Mouse (Mus musculus): ENCODE measurements at regions not wholly inside any gene's neighbourhood (a gene's known extent, or its start where the extent isn't known, plus 50 kb on each side); places are given as distances from the start of the nearest gene placed in this dataset.

- Histone ChIP-seq H3K27ac (ENCODE audit: low read depth, low read length) (no peak overlapping the region), H3K4me1 (ENCODE audit: control insufficient read depth, insufficient read depth, low read length) (peaks cover 2% of the 10 kb centered on the region; the same call in 1 of the 2 replicates)
- peak; percentile 55; the same call in 1 of the 2 replicates for ATAC-seq (ENCODE audit: low FRiP score, low TSS enrichment)
Measured at GRCm38 (mm10) chr1:185754486-185755290, 300.0 kb downstream of the Slc30a10 start.

GRCm38 (mm10) chr1:185757376-185757775 lies 302.7 kb downstream of the Slc30a10 start:
- H3K27me3 ChIP-seq (ENCODE audit: control insufficient read depth, insufficient read depth, low read length), result no peaks in the 10 kb centered on the region
- H3K4me1 ChIP-seq (ENCODE audit: control insufficient read depth, insufficient read depth, low read length), result peaks cover 2% of the 10 kb centered on the region; the same call in 1 of the 2 replicates
- H3K9ac ChIP-seq (ENCODE audit: low read depth, low read length), result no peak overlapping the region
- no peak overlapping the region for H3K4me2 ChIP-seq (replicated peaks; ENCODE audit: low read depth, low read length)
- no peaks in the 10 kb centered on the region for H3K36me3 ChIP-seq (ENCODE audit: control insufficient read depth, insufficient read depth, low read length)
- H3K9me3 ChIP-seq (ENCODE audit: control insufficient read depth, low read length), result no peaks in the 10 kb centered on the region
- H3K27ac ChIP-seq (ENCODE audit: low read depth, low read length), result no peak overlapping the region
- ATAC-seq (ENCODE audit: low FRiP score, low TSS enrichment), result no peak
- 81% methylated on average over 2 of the region's 2 CpGs for WGBS
- H3K4me3 ChIP-seq (ENCODE audit: low read length), result no peak overlapping the region

More at GRCm38 (mm10) chr1:185754486-185755290, 300.0 kb downstream of the Slc30a10 start:
- Histone ChIP-seq H3K4me3 (ENCODE audit: low read length) (no peak overlapping the region), H3K4me2 (replicated peaks; ENCODE audit: low read depth, low read length) (no peak overlapping the region), H3K36me3 (ENCODE audit: control insufficient read depth, insufficient read depth, low read length) (no peaks in the 10 kb centered on the region), H3K9me3 (ENCODE audit: control insufficient read depth, low read length) (no peaks in the 10 kb centered on the region), H3K9ac (ENCODE audit: low read depth, low read length) (no peak overlapping the region), H3K27me3 (ENCODE audit: control insufficient read depth, insufficient read depth, low read length) (no peaks in the 10 kb centered on the region)
- WGBS, result 41% methylated on average over 13 of the region's 13 CpGs

- Histone ChIP-seq H3K4me3 (ENCODE audit: low read length) (no peak overlapping the region), H3K36me3 (ENCODE audit: control insufficient read depth, insufficient read depth, low read length) (no peaks in the 10 kb centered on the region), H3K27me3 (ENCODE audit: control insufficient read depth, insufficient read depth, low read length) (no peaks in the 10 kb centered on the region), H3K9me3 (ENCODE audit: control insufficient read depth, low read length) (no peaks in the 10 kb centered on the region), H3K4me1 (ENCODE audit: control insufficient read depth, insufficient read depth, low read length) (no peaks in the 10 kb centered on the region; the same call in 1 of the 2 replicates), H3K27ac (ENCODE audit: low read depth, low read length) (no peak overlapping the region), H3K4me2 (replicated peaks; ENCODE audit: low read depth, low read length) (no peak overlapping the region), H3K9ac (ENCODE audit: low read depth, low read length) (no peak overlapping the region)
- whole genome bisulfite sequencing, result 33% methylated on average over 3 of the region's 3 CpGs
- ATAC-seq (ENCODE audit: low FRiP score, low TSS enrichment), result no peak
Measured at GRCm38 (mm10) chr1:185774202-185774601, 319.6 kb downstream of the Slc30a10 start.

- 78% methylated on average over 4 of the region's 4 CpGs for WGBS
- no peak for ATAC-seq (ENCODE audit: low FRiP score, low TSS enrichment)
Measured at GRCm38 (mm10) chr1:185779604-185780003, 325.0 kb downstream of the Slc30a10 start.

GRCm38 (mm10) chr1:185802156-185802555 lies 315.0 kb downstream of the Lyplal1 start:
- H3K4me3 ChIP-seq (ENCODE audit: low read length), result no peak overlapping the region
- WGBS, result 90% methylated on average over 3 of the region's 3 CpGs
- no peak overlapping the region for H3K27ac ChIP-seq (ENCODE audit: low read depth, low read length)
- no peak for ATAC-seq (ENCODE audit: low FRiP score, low TSS enrichment)
- no peak overlapping the region for H3K4me2 ChIP-seq (replicated peaks; ENCODE audit: low read depth, low read length)
- H3K4me1 ChIP-seq (ENCODE audit: control insufficient read depth, insufficient read depth, low read length), result no peaks in the 10 kb centered on the region
- no peak overlapping the region for H3K9ac ChIP-seq (ENCODE audit: low read depth, low read length)
- H3K9me3 ChIP-seq (ENCODE audit: control insufficient read depth, low read length), result no peaks in the 10 kb centered on the region
- no peaks in the 10 kb centered on the region for H3K36me3 ChIP-seq (ENCODE audit: control insufficient read depth, insufficient read depth, low read length)
- no peaks in the 10 kb centered on the region for H3K27me3 ChIP-seq (ENCODE audit: control insufficient read depth, insufficient read depth, low read length)

More at GRCm38 (mm10) chr1:185779604-185780003, 325.0 kb downstream of the Slc30a10 start:
- Histone ChIP-seq H3K4me1 (ENCODE audit: control insufficient read depth, insufficient read depth, low read length) (no peaks in the 10 kb centered on the region), H3K27ac (ENCODE audit: low read depth, low read length) (no peak overlapping the region), H3K4me3 (ENCODE audit: low read length) (no peak overlapping the region), H3K4me2 (replicated peaks; ENCODE audit: low read depth, low read length) (no peak overlapping the region), H3K9me3 (ENCODE audit: control insufficient read depth, low read length) (no peaks in the 10 kb centered on the region; the same call in 1 of the 2 replicates), H3K27me3 (ENCODE audit: control insufficient read depth, insufficient read depth, low read length) (no peaks in the 10 kb centered on the region), H3K36me3 (ENCODE audit: control insufficient read depth, insufficient read depth, low read length) (no peaks in the 10 kb centered on the region), H3K9ac (ENCODE audit: low read depth, low read length) (no peak overlapping the region)

GRCm38 (mm10) chr1:185814901-185815300 lies 302.2 kb downstream of the Lyplal1 start:
- Histone ChIP-seq H3K9ac (ENCODE audit: low read depth, low read length) (no peak overlapping the region), H3K4me1 (ENCODE audit: control insufficient read depth, insufficient read depth, low read length) (0 out of 2 replicates have a peak, but pooled peaks cover 5% of the 10 kb centered on the region), H3K36me3 (ENCODE audit: control insufficient read depth, insufficient read depth, low read length) (no peaks in the 10 kb centered on the region), H3K9me3 (ENCODE audit: control insufficient read depth, low read length) (no peaks in the 10 kb centered on the region), H3K4me3 (ENCODE audit: low read length) (no peak overlapping the region), H3K4me2 (replicated peaks; ENCODE audit: low read depth, low read length) (no peak overlapping the region), H3K27me3 (ENCODE audit: control insufficient read depth, insufficient read depth, low read length) (no peaks in the 10 kb centered on the region), H3K27ac (ENCODE audit: low read depth, low read length) (no peak overlapping the region)
- ATAC-seq (ENCODE audit: low FRiP score, low TSS enrichment), result no peak
- 90% methylated on average over 3 of the region's 3 CpGs for WGBS

GRCm38 (mm10) chr1:185819044-185819443 lies 298.1 kb downstream of the Lyplal1 start:
- no peaks in the 10 kb centered on the region for H3K27me3 ChIP-seq (ENCODE audit: control insufficient read depth, insufficient read depth, low read length)
- peak; percentile 65 for ATAC-seq (ENCODE audit: low FRiP score, low TSS enrichment)
- H3K9me3 ChIP-seq (ENCODE audit: control insufficient read depth, low read length), result no peaks in the 10 kb centered on the region
- H3K9ac ChIP-seq (ENCODE audit: low read depth, low read length), result no peak overlapping the region
- no peak overlapping the region for H3K4me3 ChIP-seq (ENCODE audit: low read length)
- 9% methylated on average over 5 of the region's 5 CpGs for WGBS
- H3K4me1 ChIP-seq (ENCODE audit: control insufficient read depth, insufficient read depth, low read length), result 0 out of 2 replicates have a peak, but pooled peaks cover 5% of the 10 kb centered on the region
- no peak overlapping the region for H3K27ac ChIP-seq (ENCODE audit: low read depth, low read length)
- no peaks in the 10 kb centered on the region for H3K36me3 ChIP-seq (ENCODE audit: control insufficient read depth, insufficient read depth, low read length)
- H3K4me2 ChIP-seq (replicated peaks; ENCODE audit: low read depth, low read length), result no peak overlapping the region

GRCm38 (mm10) chr1:185822241-185822640 lies 294.9 kb downstream of the Lyplal1 start:
- 73% methylated on average over 8 of the region's 8 CpGs for WGBS
- H3K36me3 ChIP-seq (ENCODE audit: control insufficient read depth, insufficient read depth, low read length), result no peaks in the 10 kb centered on the region
- no peaks in the 10 kb centered on the region for H3K9me3 ChIP-seq (ENCODE audit: control insufficient read depth, low read length)
- no peak for ATAC-seq (ENCODE audit: low FRiP score, low TSS enrichment)
- no peak overlapping the region for H3K9ac ChIP-seq (ENCODE audit: low read depth, low read length)
- no peak overlapping the region for H3K4me2 ChIP-seq (replicated peaks; ENCODE audit: low read depth, low read length)
- no peak overlapping the region for H3K27ac ChIP-seq (ENCODE audit: low read depth, low read length)
- no peak overlapping the region for H3K4me3 ChIP-seq (ENCODE audit: low read length)
- H3K27me3 ChIP-seq (ENCODE audit: control insufficient read depth, insufficient read depth, low read length), result no peaks in the 10 kb centered on the region
- H3K4me1 ChIP-seq (ENCODE audit: control insufficient read depth, insufficient read depth, low read length), result 0 out of 2 replicates have a peak, but pooled peaks cover 5% of the 10 kb centered on the region

- WGBS, result 70% methylated on average over 4 of the region's 4 CpGs
- H3K27ac ChIP-seq (ENCODE audit: low read depth, low read length), result no peak overlapping the region
- no peak overlapping the region for H3K4me3 ChIP-seq (ENCODE audit: low read length)
- H3K36me3 ChIP-seq (ENCODE audit: control insufficient read depth, insufficient read depth, low read length), result no peaks in the 10 kb centered on the region
- no peak overlapping the region for H3K9ac ChIP-seq (ENCODE audit: low read depth, low read length)
- no peaks in the 10 kb centered on the region for H3K9me3 ChIP-seq (ENCODE audit: control insufficient read depth, low read length)
- no peak for ATAC-seq (ENCODE audit: low FRiP score, low TSS enrichment)
- no peak overlapping the region for H3K4me2 ChIP-seq (replicated peaks; ENCODE audit: low read depth, low read length)
- 0 out of 2 replicates have a peak, but pooled peaks cover 5% of the 10 kb centered on the region for H3K4me1 ChIP-seq (ENCODE audit: control insufficient read depth, insufficient read depth, low read length)
- H3K27me3 ChIP-seq (ENCODE audit: control insufficient read depth, insufficient read depth, low read length), result no peaks in the 10 kb centered on the region
Measured at GRCm38 (mm10) chr1:185823226-185823625, 293.9 kb downstream of the Lyplal1 start.

Measured in kidney, embryonic 14.5 days (tissue).